Mouse (Mus musculus) thymus, adult 2 months (tissue): ENCODE results near the gene Olfr1447. TPM values are rescaled to one million over a fixed set of nuclear protein-coding genes. Genes with fewer than 3 reads are reported as not detected.

Experiments
- DNase-seq: peaks from one replicate; pipeline ENCODE4 v3.0.0; 2021
- H3K27ac ChIP-seq: fragments of 200-500 bp; 2 replicates; pipeline ENCODE4 v1.5.1; 2012; ENCODE audit warnings: low read length, control low read depth; ENCODE audit not compliant: control insufficient read depth, insufficient read depth
- H3K27me3 ChIP-seq: fragments of 200-500 bp; 2 replicates; pipeline ENCODE4 v1.6.1; 2012; ENCODE audit warnings: mild to moderate bottlenecking, low read length, moderate library complexity, mixed read lengths; ENCODE audit not compliant: control insufficient read depth, insufficient read depth
- H3K36me3 ChIP-seq: fragments of 200-500 bp; 2 replicates; pipeline ENCODE4 v1.6.1; 2012; ENCODE audit warnings: mild to moderate bottlenecking, low read length, moderate library complexity; ENCODE audit not compliant: control insufficient read depth, insufficient read depth
- H3K4me1 ChIP-seq: fragments of 200-500 bp; replicated peaks from 2 replicates; pipeline ENCODE4 v1.6.1; 2012; ENCODE audit warnings: low read length; ENCODE audit not compliant: control insufficient read depth, insufficient read depth
- H3K4me3 ChIP-seq: fragments of 200-500 bp; 2 replicates; pipeline ENCODE4 v1.5.1; 2012; ENCODE audit warnings: mild to moderate bottlenecking, low read length, control low read depth, moderate library complexity; ENCODE audit not compliant: control insufficient read depth, insufficient read depth
- CTCF ChIP-seq: fragments of 200-500 bp; IDR thresholded peaks from 2 replicates; pipeline ENCODE4 v1.5.1; 2012; ENCODE audit warnings: mild to moderate bottlenecking, control low read depth, low read length, moderate library complexity, borderline replicate concordance; ENCODE audit not compliant: control insufficient read depth, poor library complexity, insufficient read depth; ENCODE audit errors: extremely low read depth
- POLR2A ChIP-seq: fragments of 200-500 bp; IDR thresholded peaks from 2 replicates; pipeline ENCODE4 v1.6.1; 2012; ENCODE audit warnings: mild to moderate bottlenecking, low read length, control low read depth, moderate library complexity; ENCODE audit not compliant: control insufficient read depth, poor library complexity, insufficient read depth; ENCODE audit errors: extremely low read depth
- WGBS: fragments of 180-500 bp; shearing (Covaris S2); methylation state at CpG from one replicate; pipeline ENCODE4 v1.1.7; 2018; 5-methylcytosine and 5-hydroxymethylcytosine counted together
- polyA plus RNA-seq: library from polyadenylated mRNA; depleted of rRNA; stranded (reverse); fragments of >200 nt; gene quantifications from 2 replicates; pipeline ENCODE4 v1.2.3, GENCODE M21; 2012; rRNA removed

Gene Olfr1447
- polyA plus RNA-seq, result not detected in 2 replicates

DNA sequence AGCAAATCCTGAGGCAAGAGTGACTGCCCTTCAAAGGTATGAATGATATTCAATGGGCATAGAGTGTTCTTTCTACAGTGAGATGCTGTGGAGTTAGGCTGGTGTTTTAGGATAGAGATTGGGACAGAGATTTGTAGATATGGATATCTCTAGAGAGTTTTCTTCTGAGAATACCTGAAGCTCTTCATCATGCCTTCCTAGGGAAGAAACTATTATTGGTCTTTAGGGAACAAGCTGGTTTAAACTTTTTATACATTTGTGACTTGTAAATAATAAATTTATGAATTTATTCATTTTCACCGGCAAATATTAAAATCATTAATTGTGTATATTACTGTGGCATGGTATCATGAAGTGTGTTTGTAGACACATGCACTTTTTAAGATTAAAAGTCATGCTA, at the start of gene Olfr1447:
Olfr1447 (minus strand) TSS at position 101 of the 400 bp plus-strand sequence.
- no peak for TF ChIP-seq POLR2A
- no peak for TF ChIP-seq CTCF
- H3K36me3 ChIP-seq, result no peaks in the 10 kb centered on the region
- H3K4me3 ChIP-seq, result no peak within 1 kb of the TSS
- H3K27ac ChIP-seq, result no peak within 1 kb of the TSS
- no peak for DNase-seq
- H3K27me3 ChIP-seq, result no peaks in the 10 kb centered on the region
- WGBS, result 97% methylated on average over 1 of the region's 1 CpGs
- no peaks in the 10 kb centered on the region for H3K4me1 ChIP-seq

DNA sequence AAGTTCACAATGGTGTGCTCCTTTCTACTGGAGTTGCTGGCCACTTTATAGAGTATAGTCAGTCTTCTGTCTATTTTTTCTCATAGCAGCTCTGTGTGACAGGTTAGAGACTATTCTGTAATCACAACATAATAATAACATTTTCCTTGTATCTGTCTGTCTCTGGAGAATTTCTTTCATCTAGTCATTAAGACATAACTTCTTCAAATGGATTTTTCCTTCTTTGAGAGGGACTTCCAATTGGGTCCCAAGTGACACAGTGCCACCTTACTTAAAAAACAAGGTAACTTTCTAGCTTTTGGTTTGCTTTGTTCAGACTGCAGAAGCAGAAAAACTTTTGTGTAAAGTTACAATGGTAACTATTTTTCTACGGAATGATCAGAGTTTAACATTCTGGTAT, 46.4 kb upstream of the Olfr1447 start, which contains the start of gene Olfr1450:
Olfr1450 (plus strand) TSS at position 301 of the 400 bp plus-strand sequence.
- WGBS, result 93% methylated on average over 1 of the region's 1 CpGs
- no peak for DNase-seq
- H3K4me3 ChIP-seq, result no peak within 1 kb of the TSS
- H3K27me3 ChIP-seq, result no peaks in the 10 kb centered on the region
- H3K36me3 ChIP-seq, result no peaks in the 10 kb centered on the region
- no peaks in the 10 kb centered on the region for H3K4me1 ChIP-seq
- no peak for TF ChIP-seq CTCF
- no peak for TF ChIP-seq POLR2A
- H3K27ac ChIP-seq, result no peak within 1 kb of the TSS

DNA sequence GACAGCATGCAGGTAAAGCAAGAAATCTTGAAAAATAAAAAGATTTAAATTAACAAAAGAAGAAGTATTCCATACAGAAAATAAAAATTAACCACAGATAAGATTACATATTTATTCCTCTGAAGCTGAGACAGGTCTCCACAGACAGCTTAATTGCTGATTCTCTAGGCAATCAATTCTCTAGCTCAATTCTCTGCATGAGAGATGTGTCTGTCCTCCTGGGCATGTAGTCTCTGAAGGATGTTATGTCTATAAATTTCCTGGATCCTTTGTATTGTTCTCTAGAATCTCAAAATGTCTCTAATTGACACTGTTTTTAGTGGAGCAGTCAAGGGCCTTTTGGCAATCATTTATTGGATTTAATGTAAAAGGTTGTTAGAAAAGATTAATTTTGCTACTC, 27.0 kb upstream of the Olfr1447 start, which contains the start of gene Olfr1449:
Olfr1449 (plus strand) TSS at position 301 of the 400 bp plus-strand sequence.
- TF ChIP-seq CTCF (no peak), POLR2A (no peak)
- H3K4me1 ChIP-seq, result no peaks in the 10 kb centered on the region; the same call in 1 of the 2 replicates
- no peak for DNase-seq
- H3K4me3 ChIP-seq, result no peak within 1 kb of the TSS
- no peaks in the 10 kb centered on the region for H3K36me3 ChIP-seq
- no peak within 1 kb of the TSS for H3K27ac ChIP-seq
- no peaks in the 10 kb centered on the region for H3K27me3 ChIP-seq

- no peak for TF ChIP-seq CTCF
- TF ChIP-seq POLR2A, result no peak
Measured at GRCm38 (mm10) chr19:12924319-12924718, 20.8 kb upstream of the Olfr1447 start, which contains the start of gene Olfr1448. Olfr1448 (minus strand) TSS chr19:12924419.

GRCm38 (mm10) chr19:12893424-12893823, 10.1 kb downstream of the Olfr1447 start, which contains the start of gene Olfr1446:
Olfr1446 (minus strand) TSS chr19:12893524.
- DNase-seq, result no peak
- no peak within 1 kb of the TSS for H3K4me3 ChIP-seq
- no peak within 1 kb of the TSS for H3K27ac ChIP-seq
- H3K36me3 ChIP-seq, result no peaks in the 10 kb centered on the region
- H3K4me1 ChIP-seq, result no peaks in the 10 kb centered on the region
- TF ChIP-seq CTCF, result no peak
- TF ChIP-seq POLR2A, result no peak
- WGBS, result 86% methylated on average over 1 of the region's 1 CpGs
- no peaks in the 10 kb centered on the region for H3K27me3 ChIP-seq

More at GRCm38 (mm10) chr19:12924319-12924718, 20.8 kb upstream of the Olfr1447 start, which contains the start of gene Olfr1448:
- H3K27ac ChIP-seq, result no peak within 1 kb of the TSS
- H3K4me1 ChIP-seq, result no peaks in the 10 kb centered on the region
- no peaks in the 10 kb centered on the region for H3K27me3 ChIP-seq
- no peak within 1 kb of the TSS for H3K4me3 ChIP-seq
- WGBS, result 80% methylated on average over 1 of the region's 1 CpGs
- no peaks in the 10 kb centered on the region for H3K36me3 ChIP-seq
- DNase-seq, result no peak

DNA sequence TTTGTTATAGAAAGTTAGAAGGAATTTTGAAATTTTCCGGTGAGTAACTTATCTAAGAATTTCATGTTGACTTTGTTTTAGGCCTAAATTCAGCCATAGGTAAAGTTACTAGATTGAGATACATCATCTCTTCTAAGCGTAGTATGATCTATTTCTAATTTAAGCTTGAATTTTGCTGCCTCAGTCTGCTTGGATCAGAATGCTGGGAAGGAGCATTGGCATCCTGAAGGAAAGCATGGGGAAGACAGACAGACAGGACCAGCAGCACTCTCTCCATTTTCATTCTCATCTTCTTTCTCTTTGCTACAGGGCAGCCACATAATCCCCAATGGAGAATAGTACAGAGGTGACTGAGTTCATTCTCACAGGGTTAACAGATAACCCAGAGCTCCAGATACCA, 20.0 kb downstream of the Olfr1447 start, which contains the start of gene Olfr1445:
Olfr1445 (plus strand) TSS at position 301 of the 400 bp plus-strand sequence.
- WGBS, result 89% methylated on average over 2 of the region's 2 CpGs

GRCm38 (mm10) chr19:12856983-12857382, 46.6 kb downstream of the Olfr1447 start, which contains the start of gene Olfr1444:
Olfr1444 (plus strand) TSS chr19:12857283.
- WGBS, result 71% methylated on average over 1 of the region's 1 CpGs
- H3K4me1 ChIP-seq, result no peaks in the 10 kb centered on the region
- DNase-seq, result no peak
- TF ChIP-seq POLR2A (no peak), CTCF (no peak)
- no peak within 1 kb of the TSS for H3K4me3 ChIP-seq
- H3K36me3 ChIP-seq, result no peaks in the 10 kb centered on the region
- no peaks in the 10 kb centered on the region for H3K27me3 ChIP-seq
- H3K27ac ChIP-seq, result no peak within 1 kb of the TSS

More for the DNA sequence above, 20.0 kb downstream of the Olfr1447 start, which contains the start of gene Olfr1445:
- no peak within 1 kb of the TSS for H3K27ac ChIP-seq
- H3K4me1 ChIP-seq, result no peaks in the 10 kb centered on the region
- H3K27me3 ChIP-seq, result no peaks in the 10 kb centered on the region
- H3K36me3 ChIP-seq, result no peaks in the 10 kb centered on the region
- H3K4me3 ChIP-seq, result no peak within 1 kb of the TSS
- DNase-seq, result no peak
- TF ChIP-seq CTCF (no peak), POLR2A (no peak)

Other genes starting within 250 kb of the Olfr1447 start
- not detected in 2 replicates for gene Olfr1442, start 233.3 kb downstream of the Olfr1447 start, polyA plus RNA-seq
- gene Olfr1443, start 225.6 kb downstream of the Olfr1447 start, polyA plus RNA-seq, result not detected in 2 replicates
- gene Keg1, start 208.0 kb downstream of the Olfr1447 start, polyA plus RNA-seq, result 0.09 and 0.34 TPM in 2 replicates
- 2.5 and 3.0 TPM in 2 replicates for gene Cntf, start 138.1 kb downstream of the Olfr1447 start, polyA plus RNA-seq
- 20.8 and 21.6 TPM in 2 replicates for gene Zfp91, start 107.6 kb downstream of the Olfr1447 start, polyA plus RNA-seq
- gene Lpxn, start 107.5 kb downstream of the Olfr1447 start, polyA plus RNA-seq, result 32.2 and 40.4 TPM in 2 replicates
- gene Gm5244, start 57.1 kb downstream of the Olfr1447 start, polyA plus RNA-seq, result 0.15 TPM in 1 of 2 replicates, not detected in the other
- gene Olfr1444, start 46.5 kb downstream of the Olfr1447 start, polyA plus RNA-seq, result 0.40 and 0.62 TPM in 2 replicates
- gene Olfr1445, start 19.9 kb downstream of the Olfr1447 start, polyA plus RNA-seq, result 0.09 TPM in 1 of 2 replicates, not detected in the other
- not detected in 2 replicates for gene Olfr1446, start 10.2 kb downstream of the Olfr1447 start, polyA plus RNA-seq
- not detected in 2 replicates for gene Olfr1448, start 20.7 kb upstream of the Olfr1447 start, polyA plus RNA-seq
- not detected in 2 replicates for gene Olfr1449, start 27.1 kb upstream of the Olfr1447 start, polyA plus RNA-seq
- gene Olfr1450, start 46.5 kb upstream of the Olfr1447 start, polyA plus RNA-seq, result not detected in 2 replicates
- gene Olfr1451, start 91.3 kb upstream of the Olfr1447 start, polyA plus RNA-seq, result not detected in 2 replicates
- not detected in 2 replicates for gene Olfr1453, start 124.6 kb upstream of the Olfr1447 start, polyA plus RNA-seq
- not detected in 2 replicates for gene Olfr1454, start 156.9 kb upstream of the Olfr1447 start, polyA plus RNA-seq
- gene Olfr1457, start 194.1 kb upstream of the Olfr1447 start, polyA plus RNA-seq, result not detected in 2 replicates
- gene Olfr1458, start 203.0 kb upstream of the Olfr1447 start, polyA plus RNA-seq, result not detected in 2 replicates
- 0.05 TPM in 1 of 2 replicates, not detected in the other for gene Olfr1459, start 245.8 kb upstream of the Olfr1447 start, polyA plus RNA-seq